Comparison of ENCODE assay signal across 8 mouse cellular contexts in the genomic region with DNA sequence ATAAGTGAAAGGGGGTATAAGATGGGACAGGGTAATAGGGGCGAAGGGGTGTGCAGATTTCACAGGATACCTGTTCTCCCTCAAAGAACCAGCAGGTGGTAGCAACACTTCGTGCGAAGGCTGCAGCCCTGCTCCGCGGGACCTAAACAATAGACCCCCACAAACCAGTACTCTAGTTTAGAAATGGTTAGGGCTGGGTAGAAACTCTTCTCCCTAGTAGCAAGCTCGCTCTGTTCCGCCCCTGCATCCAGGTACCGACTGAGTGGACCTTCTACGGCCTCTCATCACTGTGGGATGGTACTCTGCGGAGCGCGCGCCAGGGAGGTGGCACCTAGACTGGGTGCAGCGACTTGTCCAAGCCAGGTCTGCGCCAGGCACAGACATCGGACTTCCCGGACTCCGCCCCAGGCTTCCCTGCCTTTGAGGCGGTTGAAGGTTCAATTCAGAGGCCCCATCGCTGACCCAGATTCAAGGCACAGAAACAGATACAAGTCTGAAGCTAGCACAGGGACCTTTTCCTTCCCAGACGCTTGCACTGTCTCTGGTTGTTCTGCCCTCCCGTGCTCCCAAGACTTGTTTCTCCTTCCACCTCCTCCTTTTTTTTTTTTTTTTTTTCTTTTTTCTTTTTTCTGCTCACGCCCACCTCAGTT. TPM values are rescaled to one million over a fixed set of nuclear protein-coding genes. Genes with fewer than 3 reads are reported as not detected.
DNase-seq lines count a peak whose midpoint lies in the region; ATAC-seq and TF ChIP-seq lines count a peak whose summit lies in the region.

No protein-coding gene starts in this region.

- peak overlapping the region; percentile 76 for H3K4me3 ChIP-seq in heart, embryonic 12.5 days
- H3K4me3 ChIP-seq in lung, postnatal 0 days (ENCODE audit: low read depth, low read length) = peak overlapping the region; percentile 67

- TF ChIP-seq EP300 in lung, postnatal 0 days (IDR thresholded peaks at IDR 0.05) = no peak

- WGBS in heart, embryonic 12.5 days = 2% methylated on average over 23 of the region's 23 CpGs
- WGBS in lung, postnatal 0 days = under 1% methylated on average over 23 of the region's 23 CpGs

- peak overlapping the region; percentile 44; the same call in 1 of the 2 replicates for H3K27ac ChIP-seq in heart, embryonic 12.5 days (ENCODE audit: poor library complexity, severe bottlenecking)
- no peak overlapping the region for H3K27ac ChIP-seq in lung, postnatal 0 days (ENCODE audit: low read length)

- H3K4me2 ChIP-seq in heart, embryonic 12.5 days = peak overlapping the region; percentile 97
- peak overlapping the region; percentile 91 for H3K4me2 ChIP-seq in lung, postnatal 0 days (replicated peaks; ENCODE audit: low read depth, low read length)

- no peaks in the 10 kb centered on the region for H3K9me3 ChIP-seq in heart, embryonic 12.5 days (replicated peaks)
- H3K9me3 ChIP-seq in lung, postnatal 0 days (ENCODE audit: low read length) = no peaks in the 10 kb centered on the region

- peak; percentile 35 for DNase-seq in ovary, postnatal 10 days (ENCODE audit: low spot score)
- DNase-seq in ovary, adult 18-20 months (ENCODE audit: low spot score) = no peak
- DNase-seq in brain, embryonic 18.5 days (ENCODE audit: low read depth, low spot score) = peak; percentile 51
- peak; percentile 57 for DNase-seq in kidney, postnatal 10 days
- DNase-seq in lung, postnatal 0 days (ENCODE audit: low spot score) = peak; percentile 54
- peak; percentile 57 for DNase-seq in ovary, postnatal 36 days (ENCODE audit: low spot score)
- no peak for DNase-seq in Muller cell, postnatal 12 days (ENCODE audit: inconsistent ontology term)

- H3K27me3 ChIP-seq in heart, embryonic 12.5 days (replicated peaks) = peaks cover 21% of the 10 kb centered on the region
- no peaks in the 10 kb centered on the region for H3K27me3 ChIP-seq in lung, postnatal 0 days (replicated peaks; ENCODE audit: insufficient read depth, low read length)

- peak; percentile 70 for ATAC-seq in heart, embryonic 12.5 days (ENCODE audit: insufficient number of reproducible peaks, low FRiP score)
- ATAC-seq in lung, postnatal 0 days = peak; percentile 30

- peak overlapping the region; percentile 84 for H3K9ac ChIP-seq in heart, embryonic 12.5 days
- no peak overlapping the region; the same call in 1 of the 2 replicates for H3K9ac ChIP-seq in lung, postnatal 0 days (replicated peaks; ENCODE audit: low read depth)

- peak; percentile 71 for TF ChIP-seq CTCF in lung, postnatal 0 days (IDR thresholded peaks at IDR 0.05)

- peaks cover 7% of the 10 kb centered on the region for H3K4me1 ChIP-seq in heart, embryonic 12.5 days (replicated peaks)
- H3K4me1 ChIP-seq in lung, postnatal 0 days (ENCODE audit: insufficient read depth, low read depth, low read length) = no peaks in the 10 kb centered on the region

- no peaks in the 10 kb centered on the region for H3K36me3 ChIP-seq in heart, embryonic 12.5 days
- H3K36me3 ChIP-seq in lung, postnatal 0 days (ENCODE audit: insufficient read depth, low read length) = no peaks in the 10 kb centered on the region

RNA-seq across cellular contexts. Expression of gene Ephb6, which starts 0.8 kb away (rescaled TPM):
- 4.7 and 5.0 TPM in 2 replicates for polyA plus RNA-seq in heart, embryonic 12.5 days (2016; fragmentation: Nextera tagmentation; extraction: Ambion mirVana)
- 5.5 and 6.2 TPM in 2 replicates for polyA plus RNA-seq in lung, postnatal 0 days (2015; fragmentation: Nextera tagmentation; extraction: Ambion mirVana)

RNA-seq across cellular contexts. Expression of gene Trpv6, which starts 31.7 kb away (rescaled TPM):
- polyA plus RNA-seq in heart, embryonic 12.5 days (2016; fragmentation: Nextera tagmentation; extraction: Ambion mirVana) = 0.11 TPM in 1 of 2 replicates, not detected in the other
- 12.4 and 17.8 TPM in 2 replicates for polyA plus RNA-seq in lung, postnatal 0 days (2015; fragmentation: Nextera tagmentation; extraction: Ambion mirVana)

Comparison
In these comparisons a context has a peak if more than half of its experiments do, and no peak if none do; other contexts are left out.
1. DNase-seq: peak in ovary, postnatal 10 days (single experiment), brain, embryonic 18.5 days (single experiment), kidney, postnatal 10 days (single experiment), lung, postnatal 0 days (single experiment) and ovary, postnatal 36 days (single experiment); none in ovary, adult 18-20 months (single experiment) and Muller cell, postnatal 12 days (single experiment).
2. RNA of gene Trpv6, which starts 31.7 kb away (polyA plus RNA-seq): 12.4 to 17.8 TPM in lung, postnatal 0 days; 0.11 TPM in heart, embryonic 12.5 days; every median in the first group is over 10 times any median in the second.